Mouse (Mus musculus): ENCODE results near the gene Ache.

- TF ChIP-seq CTCF (IDR thresholded peaks at IDR 0.05; ENCODE audit: low read depth, low read length): no peak
- peak; percentile 84 for TF ChIP-seq POLR2A (IDR thresholded peaks at IDR 0.05; ENCODE audit: extremely low read depth, insufficient read depth, low read length)
Observed at GRCm38 (mm10) chr5:137293839-137294743, 6.8 kb downstream of the Ache start, which contains the start of gene Ufsp1.

Measured in liver, adult 2 months (tissue).